Mouse (Mus musculus): ENCODE measurements around the gene Pdzd7. TPM values are rescaled to one million over a fixed set of nuclear protein-coding genes. Genes with fewer than 3 reads are reported as not detected.

Pdzd7 gene
- total RNA-seq, 1 experiment = 0.45 TPM

- Histone ChIP-seq H3K9ac (ENCODE audit: insufficient read depth, low read depth, low read length, poor library complexity, severe bottlenecking) (0 out of 2 replicates have a peak overlapping the region, but pooled peaks have one; percentile 11), H3K9me3 (ENCODE audit: control insufficient read depth, insufficient read depth, low read depth, low read length) (no peaks in the 10 kb centered on the region), H3K27ac (ENCODE audit: insufficient read depth, low read depth, low read length, poor library complexity, severe bottlenecking) (no peak overlapping the region), H3K4me1 (ENCODE audit: control insufficient read depth in 2 of 2, insufficient read depth in 2 of 2, low read length in 2 of 2, poor library complexity in 1 of 2) (peaks cover 0 to 11% of the 10 kb centered on the region in 2 experiments; a peak in 2 of 4 replicates), H3K36me3 (ENCODE audit: control insufficient read depth, insufficient read depth, low read length, poor library complexity, severe bottlenecking) (no peaks in the 10 kb centered on the region), H3K4me3 (ENCODE audit: insufficient read depth in 1 of 2, low read depth in 1 of 2, low read length in 2 of 2, poor library complexity in 1 of 2, severe bottlenecking in 1 of 2) (no peak overlapping the region)
- in situ Hi-C loops (cut with MboI; ENCODE audit: low sequenced_read_pairs in 2 of 2, unreplicated experiment in 2 of 2) = no loop called here
- TF ChIP-seq ZNF384 (IDR thresholded peaks at IDR 0.05; ENCODE audit: low read depth, low read length) (no peak), ZC3H11A (IDR thresholded peaks at IDR 0.05; ENCODE audit: borderline replicate concordance, low read depth, low read length) (no peak), HCFC1 (IDR thresholded peaks at IDR 0.05; ENCODE audit: borderline replicate concordance, insufficient read depth, low read length) (no peak), CHD2 (IDR thresholded peaks at IDR 0.05; ENCODE audit: low read depth, low read length) (no peak), MAFK (IDR thresholded peaks at IDR 0.05; ENCODE audit: insufficient read depth, low read depth, low read length) (no peak)
- no peak for DNase-seq (ENCODE audit: low read depth, low spot score)
Measured at GRCm38 (mm10) chr19:45056908-45057698, 11.6 kb upstream of the Pdzd7 start.

GRCm38 (mm10) chr19:45056364-45056763, 10.8 kb upstream of the Pdzd7 start:
- H3K4me1 ChIP-seq (ENCODE audit: control insufficient read depth in 2 of 2, insufficient read depth in 2 of 2, low read length in 2 of 2, poor library complexity in 1 of 2) = peaks cover 0 to 11% of the 10 kb centered on the region in 2 experiments; a peak in 2 of 4 replicates
- no peak for TF ChIP-seq HCFC1 (IDR thresholded peaks at IDR 0.05; ENCODE audit: borderline replicate concordance, insufficient read depth, low read length)
- no peak for TF ChIP-seq ZC3H11A (IDR thresholded peaks at IDR 0.05; ENCODE audit: borderline replicate concordance, low read depth, low read length)
- TF ChIP-seq MAFK (IDR thresholded peaks at IDR 0.05; ENCODE audit: insufficient read depth, low read depth, low read length) = no peak
- TF ChIP-seq ZNF384 (IDR thresholded peaks at IDR 0.05; ENCODE audit: low read depth, low read length) = no peak
- TF ChIP-seq CHD2 (IDR thresholded peaks at IDR 0.05; ENCODE audit: low read depth, low read length) = no peak
- no peaks in the 10 kb centered on the region for H3K9me3 ChIP-seq (ENCODE audit: control insufficient read depth, insufficient read depth, low read depth, low read length)
- H3K4me3 ChIP-seq (ENCODE audit: insufficient read depth in 1 of 2, low read depth in 1 of 2, low read length in 2 of 2, poor library complexity in 1 of 2, severe bottlenecking in 1 of 2) = no peak overlapping the region
- H3K9ac ChIP-seq (ENCODE audit: insufficient read depth, low read depth, low read length, poor library complexity, severe bottlenecking) = no peak overlapping the region
- no peak for DNase-seq (ENCODE audit: low read depth, low spot score)
- H3K27ac ChIP-seq (ENCODE audit: insufficient read depth, low read depth, low read length, poor library complexity, severe bottlenecking) = no peak overlapping the region
- in situ Hi-C loops (cut with MboI; ENCODE audit: low sequenced_read_pairs in 2 of 2, unreplicated experiment in 2 of 2) = no loop called here
- no peaks in the 10 kb centered on the region for H3K36me3 ChIP-seq (ENCODE audit: control insufficient read depth, insufficient read depth, low read length, poor library complexity, severe bottlenecking)

GRCm38 (mm10) chr19:45054892-45055690, 9.6 kb upstream of the Pdzd7 start:
- H3K9me3 ChIP-seq (ENCODE audit: control insufficient read depth, insufficient read depth, low read depth, low read length) = no peaks in the 10 kb centered on the region
- no peak overlapping the region for H3K9ac ChIP-seq (ENCODE audit: insufficient read depth, low read depth, low read length, poor library complexity, severe bottlenecking)
- H3K27ac ChIP-seq (ENCODE audit: insufficient read depth, low read depth, low read length, poor library complexity, severe bottlenecking) = no peak overlapping the region
- peaks cover 0 to 11% of the 10 kb centered on the region in 2 experiments; a peak in 2 of 4 replicates for H3K4me1 ChIP-seq (ENCODE audit: control insufficient read depth in 2 of 2, insufficient read depth in 2 of 2, low read length in 2 of 2, poor library complexity in 1 of 2)
- no peaks in the 10 kb centered on the region for H3K36me3 ChIP-seq (ENCODE audit: control insufficient read depth, insufficient read depth, low read length, poor library complexity, severe bottlenecking)
- in situ Hi-C loops (cut with MboI; ENCODE audit: low sequenced_read_pairs in 2 of 2, unreplicated experiment in 2 of 2) = no loop called here
- no peak for TF ChIP-seq HCFC1 (IDR thresholded peaks at IDR 0.05; ENCODE audit: borderline replicate concordance, insufficient read depth, low read length)
- TF ChIP-seq ZNF384 (IDR thresholded peaks at IDR 0.05; ENCODE audit: low read depth, low read length) = no peak
- no peak for TF ChIP-seq CHD2 (IDR thresholded peaks at IDR 0.05; ENCODE audit: low read depth, low read length)
- TF ChIP-seq ZC3H11A (IDR thresholded peaks at IDR 0.05; ENCODE audit: borderline replicate concordance, low read depth, low read length) = no peak
- no peak for TF ChIP-seq MAFK (IDR thresholded peaks at IDR 0.05; ENCODE audit: insufficient read depth, low read depth, low read length)
- no peak overlapping the region for H3K4me3 ChIP-seq (ENCODE audit: insufficient read depth in 1 of 2, low read depth in 1 of 2, low read length in 2 of 2, poor library complexity in 1 of 2, severe bottlenecking in 1 of 2)
- no peak for DNase-seq (ENCODE audit: low read depth, low spot score)

GRCm38 (mm10) chr19:45053451-45053850, 7.9 kb upstream of the Pdzd7 start:
- Histone ChIP-seq H3K9ac (ENCODE audit: insufficient read depth, low read depth, low read length, poor library complexity, severe bottlenecking) (no peak overlapping the region), H3K27ac (ENCODE audit: insufficient read depth, low read depth, low read length, poor library complexity, severe bottlenecking) (no peak overlapping the region), H3K36me3 (ENCODE audit: control insufficient read depth, insufficient read depth, low read length, poor library complexity, severe bottlenecking) (no peaks in the 10 kb centered on the region), H3K4me3 (ENCODE audit: insufficient read depth in 1 of 2, low read depth in 1 of 2, low read length in 2 of 2, poor library complexity in 1 of 2, severe bottlenecking in 1 of 2) (no peak overlapping the region), H3K9me3 (ENCODE audit: control insufficient read depth, insufficient read depth, low read depth, low read length) (no peaks in the 10 kb centered on the region), H3K4me1 (ENCODE audit: control insufficient read depth in 2 of 2, insufficient read depth in 2 of 2, low read length in 2 of 2, poor library complexity in 1 of 2) (peaks cover 0 to 11% of the 10 kb centered on the region in 2 experiments; a peak in 2 of 4 replicates)
- in situ Hi-C loops (cut with MboI; ENCODE audit: low sequenced_read_pairs in 2 of 2, unreplicated experiment in 2 of 2) = no loop called here
- no peak for DNase-seq (ENCODE audit: low read depth, low spot score)
- TF ChIP-seq MAFK (IDR thresholded peaks at IDR 0.05; ENCODE audit: insufficient read depth, low read depth, low read length) (no peak), CHD2 (IDR thresholded peaks at IDR 0.05; ENCODE audit: low read depth, low read length) (no peak), ZNF384 (IDR thresholded peaks at IDR 0.05; ENCODE audit: low read depth, low read length) (no peak), HCFC1 (IDR thresholded peaks at IDR 0.05; ENCODE audit: borderline replicate concordance, insufficient read depth, low read length) (no peak), ZC3H11A (IDR thresholded peaks at IDR 0.05; ENCODE audit: borderline replicate concordance, low read depth, low read length) (no peak)
